Mouse (Mus musculus): ENCODE measurements around the gene Irak3. TPM values are rescaled to one million over a fixed set of nuclear protein-coding genes. Genes with fewer than 3 reads are reported as not detected.

Irak3 gene
- total and polyA plus RNA-seq, 3 experiments = 0.01 to 0.16 TPM; not detected in 1

DNA sequence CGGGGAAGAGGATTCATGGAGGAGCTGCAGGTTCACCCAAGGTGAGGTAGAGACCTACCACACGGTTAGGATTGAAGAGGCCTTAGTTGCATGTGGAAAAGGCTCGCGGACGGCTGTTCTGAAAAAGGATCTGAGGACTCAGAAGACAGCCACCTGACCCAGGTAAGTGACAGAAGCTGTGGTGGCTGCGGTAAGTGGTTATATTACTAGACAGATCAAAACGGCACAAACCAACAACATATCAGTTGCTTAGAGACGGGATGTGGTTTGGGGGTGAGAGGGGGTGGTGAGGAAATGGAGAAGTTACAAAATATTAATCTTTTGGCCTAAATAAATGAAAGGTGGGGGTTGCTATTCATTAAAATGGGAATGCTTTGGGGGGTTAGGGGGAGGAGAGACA, 8.7 kb downstream of the Irak3 start:
- Histone ChIP-seq H3K4me3 (ENCODE audit: low read depth, low read length) (no peak overlapping the region), H3K36me3 (replicated peaks) (no peaks in the 10 kb centered on the region), H3K27me3 (ENCODE audit: insufficient read depth, low read length) (peaks cover 9% of the 10 kb centered on the region; the same call in 1 of the 2 replicates), H3K4me1 (ENCODE audit: insufficient read depth, low read depth, low read length) (peaks cover 33% of the 10 kb centered on the region), H3K9me3 (replicated peaks) (no peaks in the 10 kb centered on the region)
- DNase-seq (ENCODE audit: low spot score) (no peak), ATAC-seq (ENCODE audit: extremely low read depth, insufficient number of reproducible peaks, low FRiP score, poor library complexity, severe bottlenecking) (no peak)
- TF ChIP-seq CTCF (IDR thresholded peaks at IDR 0.05; ENCODE audit: low read depth, low read length) (no peak), TAL1 (conservative IDR thresholded peaks at IDR 0.05; ENCODE audit: low read depth, low read length) (no peak), POLR2AphosphoS5 (IDR thresholded peaks at IDR 0.05; ENCODE audit: insufficient replicate concordance, low read depth, low read length) (no peak), GATA1 (IDR thresholded peaks at IDR 0.05; ENCODE audit: borderline replicate concordance, low read length) (no peak), GATA2 (IDR thresholded peaks at IDR 0.05; ENCODE audit: borderline replicate concordance, low read depth, low read length) (no peak)

DNA sequence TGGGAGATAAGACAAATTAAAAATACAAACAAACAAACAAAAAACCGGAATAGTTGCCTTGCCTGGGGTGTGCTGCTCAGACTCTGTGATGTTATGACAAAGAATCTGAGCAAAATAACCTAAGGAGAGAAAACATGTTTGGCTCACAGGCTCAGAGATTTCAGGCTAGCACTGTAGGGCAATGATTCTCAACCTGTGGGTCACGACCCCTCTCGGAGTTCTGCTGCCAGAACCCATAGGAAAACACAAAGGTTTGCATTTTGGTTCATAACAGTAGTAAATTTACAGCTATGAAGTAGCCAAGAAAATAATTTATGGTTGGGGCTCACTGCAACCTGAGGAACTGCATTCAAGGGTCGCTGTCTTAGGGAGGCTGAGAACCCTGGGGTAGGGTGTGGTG, 9.7 kb downstream of the Irak3 start:
- no peak for TF ChIP-seq TAL1 (conservative IDR thresholded peaks at IDR 0.05; ENCODE audit: low read depth, low read length)
- TF ChIP-seq POLR2AphosphoS5 (IDR thresholded peaks at IDR 0.05; ENCODE audit: insufficient replicate concordance, low read depth, low read length) = no peak
- TF ChIP-seq GATA1 (IDR thresholded peaks at IDR 0.05; ENCODE audit: borderline replicate concordance, low read length) = no peak
- no peaks in the 10 kb centered on the region for H3K9me3 ChIP-seq (replicated peaks)
- H3K4me1 ChIP-seq (ENCODE audit: insufficient read depth, low read depth, low read length) = peaks cover 36% of the 10 kb centered on the region

DNA sequence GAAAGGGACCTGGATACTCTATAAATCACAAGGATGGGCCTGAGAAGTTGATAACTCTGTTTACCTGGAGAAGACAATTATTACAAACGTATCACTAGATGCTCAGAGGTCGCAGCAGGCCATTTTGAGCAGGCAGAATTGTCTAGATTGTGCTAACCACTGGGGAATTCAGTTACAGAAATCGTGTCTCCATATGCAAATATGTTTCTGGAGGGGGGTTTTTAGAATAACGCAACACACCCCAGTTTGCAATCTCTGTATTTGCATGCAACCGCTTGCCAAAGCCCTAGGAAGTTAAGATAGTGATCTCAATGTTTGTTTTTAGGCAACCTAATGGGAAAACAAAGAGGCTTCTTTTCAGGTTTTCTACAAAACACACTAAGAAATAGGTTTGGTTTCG, 10.8 kb downstream of the Irak3 start:
- peaks cover 9% of the 10 kb centered on the region; the same call in 1 of the 2 replicates for H3K27me3 ChIP-seq (ENCODE audit: insufficient read depth, low read length)
- no peaks in the 10 kb centered on the region for H3K9me3 ChIP-seq (replicated peaks)
- no peaks in the 10 kb centered on the region for H3K36me3 ChIP-seq (replicated peaks)
- ATAC-seq (ENCODE audit: extremely low read depth, insufficient number of reproducible peaks, low FRiP score, poor library complexity, severe bottlenecking) (no peak), DNase-seq (ENCODE audit: low spot score) (no peak)
- TF ChIP-seq GATA2 (IDR thresholded peaks at IDR 0.05; ENCODE audit: borderline replicate concordance, low read depth, low read length) = no peak
- no peak for TF ChIP-seq POLR2AphosphoS5 (IDR thresholded peaks at IDR 0.05; ENCODE audit: insufficient replicate concordance, low read depth, low read length)
- no peak for TF ChIP-seq GATA1 (IDR thresholded peaks at IDR 0.05; ENCODE audit: borderline replicate concordance, low read length)
- no peak for TF ChIP-seq CTCF (IDR thresholded peaks at IDR 0.05; ENCODE audit: low read depth, low read length)
- no peak for TF ChIP-seq TAL1 (conservative IDR thresholded peaks at IDR 0.05; ENCODE audit: low read depth, low read length)
- no peak overlapping the region for H3K4me3 ChIP-seq (ENCODE audit: low read depth, low read length)
- H3K4me1 ChIP-seq (ENCODE audit: insufficient read depth, low read depth, low read length) = peaks cover 37% of the 10 kb centered on the region

More for the DNA sequence above, 9.7 kb downstream of the Irak3 start:
- no peak for DNase-seq (ENCODE audit: low spot score)
- peaks cover 9% of the 10 kb centered on the region; the same call in 1 of the 2 replicates for H3K27me3 ChIP-seq (ENCODE audit: insufficient read depth, low read length)
- no peak for ATAC-seq (ENCODE audit: extremely low read depth, insufficient number of reproducible peaks, low FRiP score, poor library complexity, severe bottlenecking)
- no peaks in the 10 kb centered on the region for H3K36me3 ChIP-seq (replicated peaks)
- H3K4me3 ChIP-seq (ENCODE audit: low read depth, low read length) = no peak overlapping the region

DNA sequence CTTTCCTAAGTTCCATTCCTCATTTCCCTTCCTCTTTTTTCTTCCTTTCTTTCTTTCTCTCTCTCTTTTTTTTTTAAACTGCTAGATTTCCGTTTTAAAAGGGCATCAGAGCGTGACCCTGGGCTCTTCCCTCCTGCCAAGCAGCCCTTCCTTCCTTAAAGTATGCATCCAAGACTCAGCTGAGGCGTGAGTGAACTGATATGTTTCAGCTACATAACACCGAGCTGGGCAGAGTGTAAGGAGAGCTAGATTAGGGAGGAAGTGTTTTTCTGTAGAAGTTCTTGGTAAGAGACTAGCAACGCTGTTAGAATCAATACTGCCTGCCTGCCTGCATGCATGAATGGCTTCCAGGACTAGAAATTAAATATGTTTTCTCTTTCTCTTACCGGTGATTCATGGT, 12.1 kb downstream of the Irak3 start:
- Histone ChIP-seq H3K4me1 (ENCODE audit: insufficient read depth, low read depth, low read length) (peaks cover 42% of the 10 kb centered on the region), H3K36me3 (replicated peaks) (no peaks in the 10 kb centered on the region), H3K4me3 (ENCODE audit: low read depth, low read length) (no peak overlapping the region), H3K27me3 (ENCODE audit: insufficient read depth, low read length) (peaks cover 9% of the 10 kb centered on the region; the same call in 1 of the 2 replicates), H3K9me3 (replicated peaks) (no peaks in the 10 kb centered on the region)
- TF ChIP-seq TAL1 (conservative IDR thresholded peaks at IDR 0.05; ENCODE audit: low read depth, low read length) (no peak), GATA1 (IDR thresholded peaks at IDR 0.05; ENCODE audit: borderline replicate concordance, low read length) (no peak), GATA2 (IDR thresholded peaks at IDR 0.05; ENCODE audit: borderline replicate concordance, low read depth, low read length) (no peak), CTCF (IDR thresholded peaks at IDR 0.05; ENCODE audit: low read depth, low read length) (no peak), POLR2AphosphoS5 (IDR thresholded peaks at IDR 0.05; ENCODE audit: insufficient replicate concordance, low read depth, low read length) (no peak)
- ATAC-seq (ENCODE audit: extremely low read depth, insufficient number of reproducible peaks, low FRiP score, poor library complexity, severe bottlenecking) = no peak; the same call in 1 of the 2 replicates
- no peak for DNase-seq (ENCODE audit: low spot score)

DNA sequence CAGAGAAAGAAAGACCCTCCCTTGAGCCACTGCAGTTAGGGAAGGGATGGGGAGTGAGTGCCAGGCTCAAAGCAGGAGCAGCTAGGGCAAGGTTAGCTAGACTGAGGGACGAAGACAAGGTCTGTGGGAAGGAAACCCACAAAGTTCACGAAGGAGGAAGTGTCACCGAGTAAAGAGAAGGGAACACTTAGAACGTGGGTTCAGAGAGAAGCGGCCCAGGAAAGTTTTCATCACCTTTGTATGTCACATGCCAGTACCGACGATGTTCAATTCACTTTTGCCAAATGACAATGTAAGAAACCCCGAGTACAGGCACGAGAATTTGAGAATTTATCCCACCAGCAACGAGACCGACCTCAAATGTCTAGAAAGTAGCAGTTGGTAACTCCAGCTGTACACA, 12.7 kb downstream of the Irak3 start:
- no peak; the same call in 1 of the 2 replicates for ATAC-seq (ENCODE audit: extremely low read depth, insufficient number of reproducible peaks, low FRiP score, poor library complexity, severe bottlenecking)
- Histone ChIP-seq H3K4me3 (ENCODE audit: low read depth, low read length) (no peak overlapping the region), H3K4me1 (ENCODE audit: insufficient read depth, low read depth, low read length) (peaks cover 47% of the 10 kb centered on the region), H3K9me3 (replicated peaks) (no peaks in the 10 kb centered on the region), H3K27me3 (ENCODE audit: insufficient read depth, low read length) (peaks cover 9% of the 10 kb centered on the region; the same call in 1 of the 2 replicates), H3K36me3 (replicated peaks) (no peaks in the 10 kb centered on the region)
- no peak for TF ChIP-seq POLR2AphosphoS5 (IDR thresholded peaks at IDR 0.05; ENCODE audit: insufficient replicate concordance, low read depth, low read length)
- no peak for TF ChIP-seq CTCF (IDR thresholded peaks at IDR 0.05; ENCODE audit: low read depth, low read length)
- TF ChIP-seq TAL1 (conservative IDR thresholded peaks at IDR 0.05; ENCODE audit: low read depth, low read length) = no peak
- TF ChIP-seq GATA1 (IDR thresholded peaks at IDR 0.05; ENCODE audit: borderline replicate concordance, low read length) = no peak
- no peak for TF ChIP-seq GATA2 (IDR thresholded peaks at IDR 0.05; ENCODE audit: borderline replicate concordance, low read depth, low read length)
- no peak for DNase-seq (ENCODE audit: low spot score)

DNA sequence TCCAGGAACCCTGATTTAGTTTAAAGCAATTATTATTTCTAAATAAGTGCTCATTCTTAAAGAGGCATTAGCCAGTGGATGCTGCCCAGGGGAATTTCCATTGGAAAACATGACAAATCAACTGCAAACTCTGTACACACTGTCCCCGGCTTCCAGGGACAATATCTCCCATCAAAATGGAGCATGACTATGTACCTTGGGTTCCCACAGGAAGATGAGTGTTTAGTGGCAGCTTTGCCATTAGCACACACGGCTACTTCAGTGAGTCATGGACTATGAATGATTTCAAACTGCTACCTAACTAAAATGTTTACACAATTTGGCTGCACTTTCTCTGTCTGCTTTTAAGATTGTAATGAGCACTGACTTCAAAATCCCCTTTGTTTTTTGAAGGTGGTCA, 13.4 kb downstream of the Irak3 start:
- Histone ChIP-seq H3K27me3 (ENCODE audit: insufficient read depth, low read length) (peaks cover 9% of the 10 kb centered on the region; the same call in 1 of the 2 replicates), H3K4me1 (ENCODE audit: insufficient read depth, low read depth, low read length) (peaks cover 49% of the 10 kb centered on the region), H3K9me3 (replicated peaks) (no peaks in the 10 kb centered on the region), H3K4me3 (ENCODE audit: low read depth, low read length) (no peak overlapping the region), H3K36me3 (replicated peaks) (no peaks in the 10 kb centered on the region)
- ATAC-seq (ENCODE audit: extremely low read depth, insufficient number of reproducible peaks, low FRiP score, poor library complexity, severe bottlenecking) (no peak), DNase-seq (ENCODE audit: low spot score) (no peak)
- TF ChIP-seq POLR2AphosphoS5 (IDR thresholded peaks at IDR 0.05; ENCODE audit: insufficient replicate concordance, low read depth, low read length) = no peak

DNA sequence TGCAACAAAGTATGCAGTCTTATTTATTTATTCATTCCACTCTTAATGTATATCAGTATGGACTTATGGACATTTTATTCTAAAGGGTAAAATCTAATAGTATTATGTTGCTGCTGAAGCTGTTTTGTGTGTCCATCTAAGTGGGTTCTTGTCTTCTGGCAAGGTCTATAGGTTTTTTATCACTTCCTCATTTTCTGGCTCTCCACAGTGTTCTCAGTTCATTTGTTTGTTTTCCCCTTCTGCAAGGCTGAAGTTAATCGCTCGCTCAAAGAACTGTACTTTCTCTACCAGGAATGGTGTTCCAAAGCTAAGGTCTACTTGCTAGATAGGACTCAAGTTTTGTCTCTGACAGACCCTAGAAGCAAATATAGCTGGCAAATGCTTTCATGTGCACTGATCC, 18.6 kb downstream of the Irak3 start:
- peaks cover 31% of the 10 kb centered on the region for H3K4me1 ChIP-seq (ENCODE audit: insufficient read depth, low read depth, low read length)
- no peaks in the 10 kb centered on the region for H3K27me3 ChIP-seq (ENCODE audit: insufficient read depth, low read length)
- DNase-seq (ENCODE audit: low spot score) (no peak), ATAC-seq (ENCODE audit: extremely low read depth, insufficient number of reproducible peaks, low FRiP score, poor library complexity, severe bottlenecking) (peak; percentile 42; the same call in 1 of the 2 replicates)
- TF ChIP-seq TAL1 (conservative IDR thresholded peaks at IDR 0.05; ENCODE audit: low read depth, low read length) (no peak), GATA2 (IDR thresholded peaks at IDR 0.05; ENCODE audit: borderline replicate concordance, low read depth, low read length) (no peak), GATA1 (IDR thresholded peaks at IDR 0.05; ENCODE audit: borderline replicate concordance, low read length) (no peak), POLR2AphosphoS5 (IDR thresholded peaks at IDR 0.05; ENCODE audit: insufficient replicate concordance, low read depth, low read length) (no peak), CTCF (IDR thresholded peaks at IDR 0.05; ENCODE audit: low read depth, low read length) (no peak)
- no peaks in the 10 kb centered on the region; the same call in 1 of the 2 replicates for H3K9me3 ChIP-seq (replicated peaks)
- H3K36me3 ChIP-seq (replicated peaks) = peaks cover 3% of the 10 kb centered on the region
- H3K4me3 ChIP-seq (ENCODE audit: low read depth, low read length) = no peak overlapping the region
